Comparison of ENCODE assay signal across 10 mouse cellular contexts in the genomic region with DNA sequence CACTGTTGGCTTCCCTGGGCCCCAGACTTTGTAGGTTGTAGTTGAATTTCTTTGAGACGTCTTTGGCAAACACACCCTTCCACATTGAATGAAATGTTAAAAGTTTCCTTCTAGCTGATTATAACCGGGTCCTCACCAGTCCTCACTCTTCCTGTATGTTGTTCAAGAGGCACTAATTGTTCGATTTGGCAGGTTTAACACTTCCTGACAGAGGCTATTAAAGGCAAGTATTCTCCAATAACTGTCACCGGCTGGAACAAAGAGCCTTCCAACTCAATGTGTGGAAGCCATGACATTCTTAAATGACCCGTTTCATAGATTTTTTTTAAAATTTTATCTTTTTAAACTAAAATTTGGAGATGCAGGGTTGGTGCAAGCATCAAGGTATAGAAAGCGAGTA.
"Had no signal": no experiment of that assay in that cellular context is flagged by ENCODE, and none has a peak within 500 bp of the region (broad histone marks: within the 10 kb centered on the region; RNA-seq: fewer than 3 reads in every experiment).

No protein-coding gene starts in this region.

- ATAC-seq: midbrain, embryonic 13.5 days had no signal

- H3K4me2 ChIP-seq: limb, embryonic 13.5 days; midbrain, embryonic 13.5 days had no signal

- H3K9ac ChIP-seq: limb, embryonic 13.5 days; liver, embryonic 14.5 days; midbrain, embryonic 13.5 days had no signal

- H3K27ac ChIP-seq: kidney, postnatal 0 days; limb, embryonic 13.5 days; liver, embryonic 14.5 days; midbrain, embryonic 13.5 days; stomach, postnatal 0 days had no signal

- H3K27me3 ChIP-seq: limb, embryonic 13.5 days; midbrain, embryonic 13.5 days had no signal

- H3K4me3 ChIP-seq: limb, embryonic 13.5 days; midbrain, embryonic 13.5 days had no signal

- H3K9me3 ChIP-seq: limb, embryonic 13.5 days; midbrain, embryonic 13.5 days had no signal

- H3K36me3 ChIP-seq: limb, embryonic 13.5 days; midbrain, embryonic 13.5 days had no signal

- DNase-seq: kidney, adult 9 months; kidney, postnatal 4 days; lung, adult 18-20 months; lung, postnatal 36 days; thymus, postnatal 4 days had no signal
